In the genomic region with DNA sequence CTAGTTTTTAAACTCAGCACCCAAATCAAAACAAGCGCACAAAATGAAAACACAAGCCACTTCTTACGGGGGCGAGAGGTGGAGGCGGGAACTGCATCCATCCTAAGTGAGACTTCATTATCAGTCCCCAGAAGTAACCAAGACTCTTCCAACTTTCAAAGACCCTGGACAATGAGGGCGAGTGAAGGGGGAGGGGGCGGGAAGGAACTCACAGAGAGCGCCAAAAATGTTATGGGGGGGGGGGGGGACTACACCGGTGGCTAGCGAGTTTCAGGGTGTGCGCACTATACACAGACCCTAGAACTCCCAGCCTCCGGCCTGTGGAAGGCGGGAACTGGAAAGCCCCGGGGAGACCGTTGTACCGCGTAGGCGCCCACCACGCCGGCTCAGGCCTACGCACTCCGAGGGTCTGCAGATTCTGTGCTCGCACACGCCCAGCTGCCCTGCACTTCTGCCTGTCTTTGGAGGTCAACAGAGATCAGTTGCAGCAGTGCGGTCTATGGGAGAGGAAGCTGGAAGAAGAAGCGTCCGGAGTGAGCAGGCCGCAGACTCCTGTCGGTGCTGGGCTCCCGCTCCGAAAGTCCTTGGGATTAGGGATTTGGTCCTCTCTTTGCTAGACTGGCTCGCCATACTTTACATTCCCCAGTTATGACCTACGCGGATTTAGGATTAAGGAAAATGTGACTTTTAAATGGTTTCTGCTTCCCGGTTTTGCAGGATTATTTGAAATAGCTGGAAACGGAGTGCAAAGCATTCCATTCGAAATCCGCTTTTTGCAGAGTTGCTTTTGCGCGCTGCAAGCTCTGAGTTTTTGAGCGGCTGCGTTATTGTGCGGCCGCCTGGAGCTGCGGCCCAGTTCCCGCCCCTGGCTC, we compare ENCODE assay signal across 10 mouse cellular contexts. TPM values are rescaled to one million over a fixed set of nuclear protein-coding genes. Genes with fewer than 3 reads are reported as not detected.
DNase-seq lines count a peak whose midpoint lies in the region; ATAC-seq lines count a peak whose summit lies in the region.
"Had no signal": no experiment of that assay in that cellular context is flagged by ENCODE, and none has a peak within 500 bp of the region (broad histone marks: within the 10 kb centered on the region; RNA-seq: fewer than 3 reads in every experiment).

No protein-coding gene starts in this region.

- intact Hi-C loops in gastrocnemius, postnatal 14 days (cut with DNase I; ENCODE audit: low total_unique reads): no loop called here

- no peak for DNase-seq in liver, embryonic 11.5 days (ENCODE audit: low spot score)
- DNase-seq in liver: no peak
- DNase-seq in embryo, embryonic 10.5 days (ENCODE audit: low spot score): peak; percentile 67
- DNase-seq in midbrain, embryonic 14.5 days: peak; percentile 62
- no peak for DNase-seq in thymus, postnatal 4 days
- no peak for DNase-seq in gastrocnemius, postnatal 14 days
- DNase-seq: thymus, postnatal 25 days had no signal

- H3K4me3 ChIP-seq in liver, embryonic 11.5 days (ENCODE audit: low read depth, low read length): peak overlapping the region; percentile 24
- peak overlapping the region; percentile 58 for H3K4me3 ChIP-seq in forebrain, embryonic 15.5 days
- H3K4me3 ChIP-seq in midbrain, embryonic 14.5 days (replicated peaks; ENCODE audit: low read depth, low read length): peak overlapping the region; percentile 38

- no peak overlapping the region for H3K9ac ChIP-seq in liver, embryonic 11.5 days (ENCODE audit: low read depth, low read length)
- H3K9ac ChIP-seq in forebrain, embryonic 15.5 days (replicated peaks): peak overlapping the region; percentile 68
- H3K9ac ChIP-seq in midbrain, embryonic 14.5 days (replicated peaks; ENCODE audit: low read length): peak overlapping the region; percentile 47; the same call in 1 of the 2 replicates

- peak overlapping the region; percentile 20; the same call in 1 of the 2 replicates for H3K4me2 ChIP-seq in liver, embryonic 11.5 days
- peak overlapping the region; percentile 66 for H3K4me2 ChIP-seq in forebrain, embryonic 15.5 days (replicated peaks)
- H3K4me2 ChIP-seq in midbrain, embryonic 14.5 days (ENCODE audit: low read length): peak overlapping the region; percentile 58

- no peak for ATAC-seq in liver, embryonic 11.5 days (replicated peaks; ENCODE audit: low FRiP score)
- no peak for ATAC-seq in forebrain, embryonic 15.5 days (replicated peaks)
- no peak for ATAC-seq in midbrain, embryonic 14.5 days (ENCODE audit: low FRiP score, low TSS enrichment)
- ATAC-seq: activated CD4-positive, CD25-positive, alpha-beta regulatory T cell, adult 4 months had no signal

- no peaks in the 10 kb centered on the region for H3K36me3 ChIP-seq in liver, embryonic 11.5 days (ENCODE audit: control insufficient read depth, insufficient read depth, low read length)
- H3K36me3 ChIP-seq in forebrain, embryonic 15.5 days: no peaks in the 10 kb centered on the region
- no peaks in the 10 kb centered on the region for H3K36me3 ChIP-seq in midbrain, embryonic 14.5 days (ENCODE audit: control insufficient read depth, insufficient read depth, low read length)

- H3K27me3 ChIP-seq in liver, embryonic 11.5 days (replicated peaks; ENCODE audit: control insufficient read depth, insufficient read depth, low read length): peaks cover 99% of the 10 kb centered on the region
- no peaks in the 10 kb centered on the region for H3K27me3 ChIP-seq in forebrain, embryonic 15.5 days
- H3K27me3 ChIP-seq in midbrain, embryonic 14.5 days (ENCODE audit: control insufficient read depth, insufficient read depth, low read length): peaks cover 79% of the 10 kb centered on the region

- WGBS in liver, embryonic 11.5 days: 2% methylated on average over 45 of the region's 45 CpGs
- WGBS in forebrain, embryonic 15.5 days: under 1% methylated on average over 45 of the region's 45 CpGs
- WGBS in midbrain, embryonic 14.5 days: under 1% methylated on average over 45 of the region's 45 CpGs

- H3K9me3 ChIP-seq in liver, embryonic 11.5 days (ENCODE audit: control insufficient read depth, low read length): no peaks in the 10 kb centered on the region
- H3K9me3 ChIP-seq in forebrain, embryonic 15.5 days: no peaks in the 10 kb centered on the region
- H3K9me3 ChIP-seq in midbrain, embryonic 14.5 days (ENCODE audit: control insufficient read depth, low read length): no peaks in the 10 kb centered on the region

- no peak overlapping the region for H3K27ac ChIP-seq in liver, embryonic 11.5 days (ENCODE audit: low read depth, low read length)
- H3K27ac ChIP-seq in forebrain, embryonic 15.5 days (replicated peaks): peak overlapping the region; percentile 79
- H3K27ac ChIP-seq in midbrain, embryonic 14.5 days (replicated peaks; ENCODE audit: low read depth, low read length): 0 out of 2 replicates have a peak overlapping the region, but pooled peaks have one; percentile 13

- H3K4me1 ChIP-seq in liver, embryonic 11.5 days (replicated peaks; ENCODE audit: control insufficient read depth, insufficient read depth, low read length): peaks cover 5% of the 10 kb centered on the region; the same call in 1 of the 2 replicates
- peaks cover 80% of the 10 kb centered on the region for H3K4me1 ChIP-seq in forebrain, embryonic 15.5 days
- H3K4me1 ChIP-seq in midbrain, embryonic 14.5 days (ENCODE audit: control insufficient read depth, insufficient read depth, low read length): peaks cover 25% of the 10 kb centered on the region

RNA-seq across cellular contexts. Expression of a gene that starts 1.5 kb away (rescaled TPM):
- not detected in 2 replicates for polyA plus RNA-seq in liver, embryonic 11.5 days (2014; fragmentation: Nextera tagmentation; extraction: Ambion mirVana)
- 35.4 and 40.5 TPM in 2 replicates for polyA plus RNA-seq in forebrain, embryonic 15.5 days (2015; fragmentation: Nextera tagmentation; extraction: Ambion mirVana)
- 3.4 and 5.5 TPM in 2 replicates for polyA plus RNA-seq in midbrain, embryonic 14.5 days (2014; fragmentation: Nextera tagmentation; extraction: Ambion mirVana)
- total RNA-seq in gastrocnemius, postnatal 14 days (2021): not detected
- total RNA-seq: neutrophil, adult 5-6 weeks had no signal
- polyA plus RNA-seq: activated CD4-positive, CD25-positive, alpha-beta regulatory T cell, adult 4 months had no signal

RNA-seq across cellular contexts. Expression of a gene that starts 1.7 kb away (rescaled TPM):
- polyA plus RNA-seq in liver, embryonic 11.5 days (2014; fragmentation: Nextera tagmentation; extraction: Ambion mirVana): 24.8 and 27.7 TPM in 2 replicates
- polyA plus RNA-seq in forebrain, embryonic 15.5 days (2015; fragmentation: Nextera tagmentation; extraction: Ambion mirVana): 50.8 and 51.5 TPM in 2 replicates
- 38.9 and 43.1 TPM in 2 replicates for polyA plus RNA-seq in midbrain, embryonic 14.5 days (2014; fragmentation: Nextera tagmentation; extraction: Ambion mirVana)
- 10 to 100 TPM; 12.2 to 12.9 TPM for total RNA-seq in gastrocnemius, postnatal 14 days (2021)

Comparison
In these comparisons a context has a peak if more than half of its experiments do, and no peak if none do; other contexts are left out.
1. DNase-seq: peak in embryo, embryonic 10.5 days (single experiment) and midbrain, embryonic 14.5 days (single experiment); none in liver, embryonic 11.5 days (single experiment), liver (single experiment), thymus, postnatal 4 days (single experiment) and gastrocnemius, postnatal 14 days (single experiment).
2. Peak in every context shown above with its lines, with median percentiles within 50 percentile points of each other: H3K4me2 ChIP-seq and H3K4me3 ChIP-seq.